Mouse (Mus musculus) hindbrain, embryonic 12.5 days (tissue): ENCODE data around the gene Zfp874a. TPM values are rescaled to one million over a fixed set of nuclear protein-coding genes. Genes with fewer than 3 reads are reported as not detected.

Experiments
- polyA plus RNA-seq: library from polyadenylated mRNA; unstranded; fragments of >200 nt; fragmentation: Nextera tagmentation; extraction: Ambion mirVana; gene quantifications from 2 replicates; pipeline ENCODE4 v1.2.1, GENCODE M21; 2016

Gene Zfp874a
- polyA plus RNA-seq, 1 experiment from 2014 or later, result 8.3 TPM

Other genes with a start within 250 kb of the Zfp874a start
- 3.8 and 4.6 TPM in 2 replicates for gene Zfp458, start 173.2 kb downstream of the Zfp874a start, polyA plus RNA-seq
- 0.50 and 0.85 TPM in 2 replicates for gene Zfp457, start 145.1 kb downstream of the Zfp874a start, polyA plus RNA-seq
- gene Zfp595, start 119.1 kb downstream of the Zfp874a start, polyA plus RNA-seq, result 1.7 and 1.8 TPM in 2 replicates
- gene Gm28044, start 91.1 kb downstream of the Zfp874a start, polyA plus RNA-seq, result not detected in 2 replicates
- 0.72 and 0.98 TPM in 2 replicates for gene Zfp953, start 91.0 kb downstream of the Zfp874a start, polyA plus RNA-seq
- gene Gm28041, start 75.9 kb downstream of the Zfp874a start, polyA plus RNA-seq, result not detected in 2 replicates
- gene Zfp456, start 75.8 kb downstream of the Zfp874a start, polyA plus RNA-seq, result 0.83 and 0.94 TPM in 2 replicates
- 4.6 and 4.9 TPM in 2 replicates for gene Zfp429, start 51.8 kb downstream of the Zfp874a start, polyA plus RNA-seq
- 1.0 and 1.3 TPM in 2 replicates for gene Zfp459, start 30.2 kb downstream of the Zfp874a start, polyA plus RNA-seq
- gene Zfp874b, start 32.6 kb upstream of the Zfp874a start, polyA plus RNA-seq, result 2.1 and 2.2 TPM in 2 replicates
- 17.8 and 18.0 TPM in 2 replicates for gene Zfp58, start 48.9 kb upstream of the Zfp874a start, polyA plus RNA-seq
- not detected in 2 replicates for gene Gm26965, start 74.5 kb upstream of the Zfp874a start, polyA plus RNA-seq
- 32.4 and 32.8 TPM in 2 replicates for gene Zfp87, start 74.6 kb upstream of the Zfp874a start, polyA plus RNA-seq
- 16.6 and 18.3 TPM in 2 replicates for gene Zfp748, start 102.2 kb upstream of the Zfp874a start, polyA plus RNA-seq
- gene Zfp729b, start 158.1 kb upstream of the Zfp874a start, polyA plus RNA-seq, result 4.6 and 5.1 TPM in 2 replicates
- not detected in 2 replicates for gene Gm49345, start 186.1 kb upstream of the Zfp874a start, polyA plus RNA-seq
- 2.9 and 3.7 TPM in 2 replicates for gene Zfp729a, start 186.2 kb upstream of the Zfp874a start, polyA plus RNA-seq
- gene Zfp738, start 235.4 kb upstream of the Zfp874a start, polyA plus RNA-seq, result 14.2 and 16.5 TPM in 2 replicates